Mouse (Mus musculus): ENCODE measurements around the gene Cfdp1.

DNA sequence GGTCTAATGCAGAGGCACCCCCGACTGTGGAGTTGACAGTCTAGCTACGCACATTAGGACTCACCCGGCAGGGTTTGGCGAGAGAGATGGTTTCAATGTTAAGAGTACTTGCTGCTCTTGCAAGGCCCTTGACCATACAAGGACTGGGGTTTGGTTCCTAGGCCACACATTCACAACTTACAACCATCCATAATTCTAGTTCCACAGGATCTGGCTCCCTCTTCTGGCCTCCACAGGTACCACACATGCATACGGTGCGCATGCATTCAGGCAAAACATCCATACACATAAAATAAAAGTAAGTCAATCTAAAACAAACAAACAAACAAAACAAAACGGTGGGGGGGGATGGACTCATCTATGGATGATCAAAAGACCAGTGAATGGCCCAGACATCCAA lies 40.9 kb upstream of the Cfdp1 start:
- no peak for TF ChIP-seq ZC3H11A (IDR thresholded peaks at IDR 0.05; ENCODE audit: borderline replicate concordance, low read depth, low read length)
- TF ChIP-seq MAFK (IDR thresholded peaks at IDR 0.05; ENCODE audit: insufficient read depth, low read depth, low read length) = no peak
